Mouse (Mus musculus): ENCODE data around the gene Baiap2. TPM values are rescaled to one million over a fixed set of nuclear protein-coding genes. Genes with fewer than 3 reads are reported as not detected.

Gene Baiap2
- polyA plus RNA-seq, 1 experiment = 8.8 TPM

- 81% methylated on average over 4 of the region's 4 CpGs for WGBS
- no peak for DNase-seq (ENCODE audit: low read depth, low spot score)
Observed at GRCm38 (mm10) chr11:120053846-120054245, 111.3 kb downstream of the Baiap2 start.

- WGBS = 89% methylated on average over 12 of the region's 12 CpGs
- no peak for DNase-seq (ENCODE audit: low read depth, low spot score)
Observed at GRCm38 (mm10) chr11:120055953-120056732, 113.6 kb downstream of the Baiap2 start.

Other genes with a start within 250 kb of the Baiap2 start
- gene Chmp6, start 29.3 kb upstream of the Baiap2 start, polyA plus RNA-seq (2012; rRNA removed) = 87.3 and 98.5 TPM in 2 replicates
- 4.1 and 5.3 TPM in 2 replicates for gene Aatk, start 104.4 kb downstream of the Baiap2 start, polyA plus RNA-seq (2012; rRNA removed)
- gene Cep131, start 144.1 kb downstream of the Baiap2 start, polyA plus RNA-seq (2012; rRNA removed) = 4.0 and 4.6 TPM in 2 replicates
- 51.1 and 76.8 TPM in 2 replicates for gene Tepsin, start 156.0 kb downstream of the Baiap2 start, polyA plus RNA-seq (2012; rRNA removed)
- gene Ndufaf8, start 156.2 kb downstream of the Baiap2 start, polyA plus RNA-seq (2012; rRNA removed) = 53.1 and 56.0 TPM in 2 replicates
- 67.3 and 112 TPM in 2 replicates for gene Slc38a10, start 208.6 kb downstream of the Baiap2 start, polyA plus RNA-seq (2012; rRNA removed)